Mouse (Mus musculus) stomach, embryonic 14.5 days (tissue): ENCODE measurements around the gene Hlcs. TPM values are rescaled to one million over a fixed set of nuclear protein-coding genes. Genes with fewer than 3 reads are reported as not detected.

ENCODE experiments used
- ATAC-seq: fragments of 200-750 bp; cut with Nextera tagmentation; 2 replicates; pipeline ENCODE4 v1.8.0; 2017; ENCODE audit warnings: low read depth, moderate TSS enrichment; ENCODE audit not compliant: insufficient number of reproducible peaks, insufficient read depth, low FRiP score
- H3K27ac ChIP-seq: fragments of 300-500 bp; sonication (generic); 2 replicates; pipeline ENCODE4 v1.5.1; 2014; ENCODE audit warnings: mild to moderate bottlenecking, low read length, moderate library complexity, mixed read lengths
- H3K27me3 ChIP-seq: fragments of 300-500 bp; sonication (generic); 2 replicates; pipeline ENCODE4 v1.6.1; 2014; ENCODE audit warnings: low read length, control low read depth, mixed read lengths; ENCODE audit not compliant: control insufficient read depth, insufficient read depth
- H3K36me3 ChIP-seq: fragments of 300-500 bp; sonication (generic); 2 replicates; pipeline ENCODE4 v1.6.1; 2014; ENCODE audit warnings: mild to moderate bottlenecking, control low read depth, low read length, moderate library complexity, mixed read lengths; ENCODE audit not compliant: control insufficient read depth, insufficient read depth
- H3K4me1 ChIP-seq: fragments of 300-500 bp; sonication (generic); 2 replicates; pipeline ENCODE4 v1.6.1; 2014; ENCODE audit warnings: low read length, control low read depth, mixed read lengths; ENCODE audit not compliant: control insufficient read depth, insufficient read depth
- H3K4me2 ChIP-seq: fragments of 300-500 bp; sonication (generic); replicated peaks from 2 replicates; pipeline ENCODE4 v1.6.1; 2014; ENCODE audit warnings: low read depth, low read length, control low read depth
- H3K4me3 ChIP-seq: fragments of 300-500 bp; sonication (generic); 2 replicates; pipeline ENCODE4 v1.5.1; 2014; ENCODE audit warnings: low read depth, low read length, control low read depth
- H3K9ac ChIP-seq: fragments of 300-500 bp; sonication (generic); replicated peaks from 2 replicates; pipeline ENCODE4 v1.6.1; 2014; ENCODE audit warnings: low read depth, mild to moderate bottlenecking, control low read depth, low read length, moderate library complexity, mixed read lengths
- H3K9me3 ChIP-seq: fragments of 300-500 bp; sonication (generic); 2 replicates; pipeline ENCODE4 v1.6.1; 2016; ENCODE audit warnings: low read depth, low read length, control low read depth; ENCODE audit not compliant: control insufficient read depth
- WGBS: fragments of 180-500 bp; shearing (Covaris S2); extraction: QIAGEN DNeasy Blood & Tissue Kit; methylation state at CpG from one replicate; pipeline ENCODE4 v1.1.7; 2014; 5-methylcytosine and 5-hydroxymethylcytosine counted together
- polyA plus RNA-seq: library from polyadenylated mRNA; unstranded; fragments of >200 nt; fragmentation: Nextera tagmentation; extraction: Ambion mirVana; gene quantifications from 2 replicates; pipeline ENCODE4 v1.2.1, GENCODE M21; 2014

The Hlcs gene
- polyA plus RNA-seq, 1 experiment from 2014 or later: 10.8 TPM

GRCm38 (mm10) chr16:94168655-94169545 lies 144.5 kb downstream of the Hlcs start:
- H3K4me2 ChIP-seq: no peak overlapping the region
- no peaks in the 10 kb centered on the region for H3K9me3 ChIP-seq
- no peaks in the 10 kb centered on the region for H3K36me3 ChIP-seq
- H3K4me3 ChIP-seq: no peak overlapping the region
- peaks cover 12% of the 10 kb centered on the region for H3K4me1 ChIP-seq
- H3K27me3 ChIP-seq: no peaks in the 10 kb centered on the region
- no peak for ATAC-seq
- no peak overlapping the region for H3K27ac ChIP-seq
- H3K9ac ChIP-seq: no peak overlapping the region
- WGBS: 81% methylated on average over 16 of the region's 16 CpGs

GRCm38 (mm10) chr16:94164978-94165377 lies 148.4 kb downstream of the Hlcs start:
- WGBS: 31% methylated on average over 5 of the region's 5 CpGs
- no peak overlapping the region for H3K4me3 ChIP-seq
- no peaks in the 10 kb centered on the region for H3K36me3 ChIP-seq
- no peaks in the 10 kb centered on the region for H3K9me3 ChIP-seq
- peaks cover 12% of the 10 kb centered on the region for H3K4me1 ChIP-seq
- no peaks in the 10 kb centered on the region for H3K27me3 ChIP-seq
- no peak overlapping the region for H3K9ac ChIP-seq
- H3K4me2 ChIP-seq: no peak overlapping the region
- ATAC-seq: no peak
- H3K27ac ChIP-seq: no peak overlapping the region

- peaks cover 12% of the 10 kb centered on the region for H3K4me1 ChIP-seq
- no peak overlapping the region for H3K9ac ChIP-seq
- H3K4me3 ChIP-seq: no peak overlapping the region
- H3K27me3 ChIP-seq: no peaks in the 10 kb centered on the region
- no peaks in the 10 kb centered on the region for H3K9me3 ChIP-seq
- ATAC-seq: no peak
- H3K27ac ChIP-seq: no peak overlapping the region
- H3K4me2 ChIP-seq: no peak overlapping the region
- WGBS: 26% methylated on average over 7 of the region's 7 CpGs
- H3K36me3 ChIP-seq: no peaks in the 10 kb centered on the region
These were observed 149.1 kb downstream of the Hlcs start for GRCm38 (mm10) chr16:94164236-94164635.

GRCm38 (mm10) chr16:94163051-94163450 lies 150.3 kb downstream of the Hlcs start:
- Histone ChIP-seq H3K27me3 (no peaks in the 10 kb centered on the region), H3K9me3 (no peaks in the 10 kb centered on the region), H3K4me3 (no peak overlapping the region), H3K36me3 (no peaks in the 10 kb centered on the region), H3K4me1 (peaks cover 12% of the 10 kb centered on the region), H3K27ac (no peak overlapping the region), H3K4me2 (no peak overlapping the region), H3K9ac (no peak overlapping the region)
- whole genome bisulfite sequencing: 80% methylated on average over 11 of the region's 11 CpGs
- no peak for ATAC-seq

GRCm38 (mm10) chr16:94162000-94162399 lies 151.4 kb downstream of the Hlcs start:
- no peak for ATAC-seq
- Histone ChIP-seq H3K9me3 (no peaks in the 10 kb centered on the region), H3K27me3 (no peaks in the 10 kb centered on the region), H3K4me3 (no peak overlapping the region), H3K9ac (no peak overlapping the region), H3K27ac (no peak overlapping the region), H3K4me2 (no peak overlapping the region), H3K4me1 (peaks cover 12% of the 10 kb centered on the region), H3K36me3 (no peaks in the 10 kb centered on the region)
- 46% methylated on average over 6 of the region's 6 CpGs for WGBS

GRCm38 (mm10) chr16:94157819-94158218 lies 155.6 kb downstream of the Hlcs start:
- peak; percentile 30; the same call in 1 of the 2 replicates for ATAC-seq
- no peak overlapping the region for H3K4me3 ChIP-seq
- 33% methylated on average over 8 of the region's 8 CpGs for WGBS
- H3K9me3 ChIP-seq: no peaks in the 10 kb centered on the region
- H3K4me1 ChIP-seq: peaks cover 12% of the 10 kb centered on the region
- H3K9ac ChIP-seq: no peak overlapping the region
- no peaks in the 10 kb centered on the region for H3K27me3 ChIP-seq
- no peak overlapping the region for H3K27ac ChIP-seq
- H3K36me3 ChIP-seq: no peaks in the 10 kb centered on the region
- H3K4me2 ChIP-seq: no peak overlapping the region; the same call in 1 of the 2 replicates

- 56% methylated on average over 14 of the region's 14 CpGs for WGBS
- H3K36me3 ChIP-seq: no peaks in the 10 kb centered on the region
- ATAC-seq: no peak
These were observed 158.2 kb downstream of the Hlcs start for GRCm38 (mm10) chr16:94155041-94155653.

GRCm38 (mm10) chr16:94150125-94151103 lies 163.0 kb downstream of the Hlcs start:
- no peak overlapping the region for H3K4me2 ChIP-seq
- H3K4me1 ChIP-seq: peaks cover 29% of the 10 kb centered on the region
- no peak overlapping the region for H3K9ac ChIP-seq
- H3K27me3 ChIP-seq: no peaks in the 10 kb centered on the region
- ATAC-seq: peak; percentile 90
- H3K36me3 ChIP-seq: no peaks in the 10 kb centered on the region
- WGBS: 63% methylated on average over 15 of the region's 15 CpGs
- no peak overlapping the region for H3K4me3 ChIP-seq
- H3K27ac ChIP-seq: peak overlapping the region; percentile 62; the same call in 1 of the 2 replicates
- H3K9me3 ChIP-seq: no peaks in the 10 kb centered on the region

More at GRCm38 (mm10) chr16:94155041-94155653, 158.2 kb downstream of the Hlcs start:
- Histone ChIP-seq H3K27ac (no peak overlapping the region), H3K4me2 (no peak overlapping the region), H3K4me3 (no peak overlapping the region), H3K27me3 (no peaks in the 10 kb centered on the region), H3K9ac (no peak overlapping the region), H3K9me3 (no peaks in the 10 kb centered on the region), H3K4me1 (peaks cover 18% of the 10 kb centered on the region)
